Mouse (Mus musculus): ENCODE data around the gene Nlrc4.
A peak's percentile ranks its signal among the peaks of the same experiment; 100 is the strongest.

The Nlrc4 gene

GRCm38 (mm10) chr17:74430074-74430473, 28.9 kb downstream of the Nlrc4 start:
- no peak for DNase-seq (ENCODE audit: low spot score in 2 of 2)

GRCm38 (mm10) chr17:74424401-74425005, 34.4 kb downstream of the Nlrc4 start:
- no peak for DNase-seq (ENCODE audit: low spot score in 2 of 2)

DNA sequence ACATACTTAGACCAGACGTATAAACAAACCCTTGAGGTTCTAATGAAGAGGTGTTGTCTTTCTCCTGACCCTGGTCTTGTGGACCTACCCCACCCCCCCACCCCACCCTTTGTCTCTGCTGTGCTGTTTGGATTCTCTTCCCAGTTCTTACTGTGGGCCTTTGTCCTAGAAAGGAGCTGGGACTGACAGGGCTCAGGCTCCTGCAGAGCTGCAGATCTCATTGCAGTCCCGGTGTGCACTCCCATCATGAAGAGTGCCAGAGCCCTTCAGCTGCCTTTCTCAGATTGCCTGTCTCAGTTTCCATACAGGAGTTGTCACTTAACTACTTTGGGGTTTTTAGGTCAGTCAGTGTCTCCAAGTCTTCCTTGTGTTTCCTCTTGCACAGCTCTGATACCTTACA, 38.3 kb downstream of the Nlrc4 start:
- DNase-seq (ENCODE audit: low spot score in 2 of 2) = no peak

DNA sequence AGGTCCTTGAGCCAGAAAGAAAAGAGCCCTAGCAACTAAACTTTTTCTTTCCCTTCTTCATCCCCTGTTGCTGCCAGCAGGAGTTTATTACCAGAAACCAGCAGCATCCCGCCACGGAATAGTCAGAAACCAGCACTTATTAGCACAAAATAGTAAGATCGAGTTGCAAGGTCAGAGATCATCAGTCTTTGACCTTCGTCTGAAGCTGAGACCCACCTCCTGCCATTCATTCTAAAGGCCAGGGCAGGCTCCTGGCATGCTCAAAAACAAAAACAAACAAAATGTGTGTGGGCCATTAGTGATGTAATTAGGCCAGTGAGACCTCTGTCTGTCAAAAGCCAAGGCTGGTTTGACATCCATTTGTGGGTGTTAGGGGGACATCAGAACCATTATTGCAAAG, 40.8 kb downstream of the Nlrc4 start:
- DNase-seq (ENCODE audit: low spot score in 2 of 2) = no peak

DNA sequence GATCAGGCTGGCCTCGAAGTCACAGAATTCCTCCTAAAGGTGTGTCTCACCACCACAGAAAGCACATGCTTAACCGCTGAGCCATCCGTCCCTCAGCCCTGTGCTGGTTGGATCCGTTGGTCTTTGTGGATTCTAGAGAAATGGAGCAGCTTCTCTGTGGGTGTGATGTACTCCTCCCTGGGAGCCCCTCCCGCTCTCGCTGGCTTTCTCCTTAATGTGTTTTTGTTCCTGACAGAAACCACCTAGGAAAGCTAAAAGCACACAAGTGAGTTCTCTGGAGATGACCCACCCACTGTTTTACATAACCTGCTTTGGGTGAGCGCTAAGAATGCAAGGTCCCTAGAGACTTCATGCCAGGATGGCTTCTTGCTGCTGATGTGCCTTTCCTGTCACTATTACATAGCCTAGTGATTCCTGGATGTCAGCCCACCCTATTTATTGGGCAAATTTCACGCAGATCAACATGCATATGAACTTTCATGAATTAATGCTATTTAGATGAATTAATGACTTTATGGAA, 42.0 kb downstream of the Nlrc4 start:
- no peak for DNase-seq (ENCODE audit: low spot score in 2 of 2)

GRCm38 (mm10) chr17:74414671-74415070, 44.3 kb downstream of the Nlrc4 start:
- DNase-seq (ENCODE audit: low spot score in 2 of 2) = no peak

DNA sequence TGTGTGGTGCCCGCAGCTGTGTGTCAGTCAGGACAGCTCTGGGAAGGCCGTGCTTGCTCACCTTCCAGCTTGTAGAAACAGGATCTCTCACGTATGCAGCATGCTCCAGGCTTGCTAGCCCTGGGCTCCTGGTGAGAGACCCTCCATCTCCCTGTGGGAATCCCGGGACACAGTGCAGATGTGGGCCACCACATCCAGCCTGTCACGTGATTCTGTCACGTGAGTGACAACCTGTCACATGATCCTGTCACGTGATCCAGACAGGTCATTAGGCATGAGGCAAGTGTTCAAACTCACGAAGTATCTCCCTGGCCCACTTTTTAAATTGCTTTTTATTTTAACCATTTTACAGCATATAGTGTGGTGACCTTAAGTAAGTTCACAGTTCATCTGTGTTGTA, 45.6 kb downstream of the Nlrc4 start:
- no peak for DNase-seq (ENCODE audit: low spot score in 2 of 2)

DNA sequence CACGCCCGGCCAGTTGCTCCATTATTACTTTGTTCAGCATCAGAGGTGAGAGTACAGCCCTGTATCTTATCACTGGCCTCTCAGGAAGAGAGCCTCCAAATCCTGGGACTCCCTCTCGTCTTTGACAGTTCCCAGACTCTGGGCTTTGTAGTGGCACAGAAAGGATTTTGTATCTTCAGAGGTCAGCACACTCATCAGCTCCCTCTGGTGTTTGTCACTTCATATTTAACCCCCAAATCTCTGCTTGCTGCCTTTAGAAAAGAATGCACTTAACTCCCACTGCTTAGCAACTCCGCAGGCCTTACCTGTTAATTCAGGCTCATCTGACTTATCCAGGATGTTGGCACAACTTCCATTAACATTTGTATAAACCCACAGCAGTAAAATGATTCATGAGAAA, 49.2 kb downstream of the Nlrc4 start:
- DNase-seq (ENCODE audit: low spot score in 2 of 2) = no peak

- no peak for DNase-seq (ENCODE audit: low spot score in 2 of 2)
Observed at GRCm38 (mm10) chr17:74406487-74406886, 52.5 kb downstream of the Nlrc4 start.

DNA sequence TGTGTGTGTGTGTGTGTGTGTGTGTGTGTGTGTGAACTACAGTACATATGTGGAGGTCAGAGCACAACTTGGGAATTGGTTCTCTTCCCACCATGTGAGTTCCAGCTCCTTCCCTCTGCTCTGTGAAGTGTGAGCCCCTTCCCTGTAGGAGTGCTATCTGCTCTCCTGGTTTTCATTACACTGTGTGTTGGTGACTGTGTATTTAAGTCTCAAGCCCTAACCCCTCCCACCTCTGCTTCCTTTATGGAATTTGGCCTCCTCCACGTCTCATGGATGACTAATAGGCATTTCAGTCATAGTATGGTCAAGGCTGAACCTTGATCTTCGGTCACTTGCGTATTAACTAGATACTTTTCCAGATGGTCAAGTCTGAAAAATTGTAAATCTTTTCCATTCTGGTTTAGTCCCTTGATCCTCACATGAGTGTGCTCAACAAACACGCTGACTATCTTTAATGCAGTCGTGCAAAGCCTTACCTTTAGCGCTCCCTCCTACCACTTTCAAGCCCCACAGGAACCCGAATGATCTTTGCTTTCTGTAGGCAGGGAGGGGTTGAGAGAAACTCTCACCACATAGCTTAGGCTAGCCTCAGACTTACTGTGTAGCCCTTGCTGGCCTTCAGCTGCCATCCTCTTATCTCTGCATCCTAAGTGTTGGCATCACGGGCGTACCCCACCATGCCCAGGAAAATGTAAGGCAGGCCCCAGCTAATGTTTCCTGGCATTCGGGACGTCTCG, 56.3 kb downstream of the Nlrc4 start:
- DNase-seq (ENCODE audit: low spot score in 2 of 2) = no peak

DNA sequence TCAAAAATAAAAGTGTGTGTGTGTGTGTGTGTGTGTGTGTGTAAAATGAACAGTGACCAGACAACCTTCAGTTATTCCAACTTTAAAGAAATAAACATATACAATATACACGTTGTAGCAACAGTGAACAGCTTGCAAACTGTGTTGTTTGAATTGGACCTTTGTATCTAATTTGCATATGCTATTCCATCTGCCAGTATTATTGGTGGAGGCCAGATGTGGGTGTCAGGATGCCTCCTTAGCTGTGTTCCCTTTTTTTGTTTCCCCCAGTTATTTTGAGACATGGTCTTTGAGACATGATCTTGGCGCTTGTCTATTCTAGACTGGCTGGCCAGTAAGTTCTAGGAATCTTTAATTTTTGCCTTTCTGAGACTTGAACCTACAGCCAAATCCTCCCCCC, 61.8 kb downstream of the Nlrc4 start:
- DNase-seq (ENCODE audit: low spot score in 2 of 2) = no peak

GRCm38 (mm10) chr17:74396766-74397165, 62.2 kb downstream of the Nlrc4 start:
- no peak for DNase-seq (ENCODE audit: low spot score in 2 of 2)

- peak; percentile 95 to 97 for DNase-seq (ENCODE audit: low spot score in 2 of 2)
Observed at GRCm38 (mm10) chr17:74395383-74396065, 63.4 kb downstream of the Nlrc4 start, which contains the start of gene Slc30a6. TSS of gene Slc30a6 (plus strand) at chr17:74395608.

DNA sequence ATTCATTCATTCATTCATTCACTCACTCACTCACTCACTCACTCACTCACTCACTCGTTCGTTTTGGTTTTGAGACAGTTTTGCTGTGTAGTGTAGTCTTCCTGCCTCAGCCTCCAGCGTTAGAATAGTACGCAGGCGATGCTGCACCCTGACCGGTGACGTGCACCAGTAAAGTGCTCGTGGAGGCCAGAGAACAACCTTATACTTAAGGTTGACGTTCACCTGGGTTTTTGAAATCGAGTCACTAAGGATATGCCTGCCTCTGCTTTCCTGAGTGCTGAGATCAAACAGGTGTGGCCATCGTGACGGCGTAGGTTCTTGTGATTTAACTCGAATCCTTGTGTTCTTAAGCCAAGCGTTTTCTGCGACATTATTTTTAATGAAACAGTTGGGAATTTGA, 64.1 kb downstream of the Nlrc4 start:
- no peak for DNase-seq (ENCODE audit: low spot score in 2 of 2)

DNA sequence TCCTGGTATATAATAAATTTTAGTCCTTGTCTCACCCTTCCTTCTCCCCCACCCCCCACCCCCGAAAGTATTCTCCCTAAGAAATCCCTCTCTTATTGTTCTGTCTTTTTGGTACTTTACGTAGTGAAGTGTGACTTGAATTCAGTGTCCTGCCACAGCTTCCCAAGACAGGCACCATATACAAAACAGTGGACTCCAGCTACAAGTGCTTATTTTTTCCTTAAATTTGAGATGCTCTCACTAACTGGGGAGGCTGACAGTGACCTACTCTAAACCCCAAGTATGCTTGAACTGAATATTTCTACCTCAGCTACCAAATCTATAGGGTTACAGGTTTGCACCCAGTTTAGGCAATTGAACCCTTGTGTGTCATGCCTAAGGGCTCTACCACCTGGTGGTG, 64.6 kb downstream of the Nlrc4 start:
- DNase-seq (ENCODE audit: low spot score in 2 of 2) = no peak

GRCm38 (mm10) chr17:74389847-74390246, 69.1 kb downstream of the Nlrc4 start:
- no peak for DNase-seq (ENCODE audit: low spot score in 2 of 2)

- no peak for DNase-seq (ENCODE audit: low spot score in 2 of 2)
Observed at GRCm38 (mm10) chr17:74386657-74387056, 72.3 kb downstream of the Nlrc4 start.

GRCm38 (mm10) chr17:74376916-74377315, 82.0 kb downstream of the Nlrc4 start:
- peak; percentile 54 to 59 for DNase-seq (ENCODE audit: low spot score in 2 of 2)
